Mouse (Mus musculus): ENCODE results near the gene Vps29.

- no peak for TF ChIP-seq POLR2A (IDR thresholded peaks at IDR 0.05; ENCODE audit: extremely low read depth, insufficient read depth, low read length)
- peak; percentile 93 for TF ChIP-seq CTCF (IDR thresholded peaks at IDR 0.05; ENCODE audit: extremely low read depth, insufficient read depth, low read length)
Observed at GRCm38 (mm10) chr5:122379374-122380155, 25.4 kb downstream of the Vps29 start.
